Mouse (Mus musculus) small intestine, adult 2 months (tissue): ENCODE results near the gene Wdr25. TPM values are rescaled to one million over a fixed set of nuclear protein-coding genes. Genes with fewer than 3 reads are reported as not detected.
A peak's percentile ranks its signal among the peaks of the same experiment; 100 is the strongest.

ENCODE experiments used
- H3K27ac ChIP-seq: fragments of 200-500 bp; 2 replicates; pipeline ENCODE4 v1.5.1; 2012; ENCODE audit warnings: low read depth, low read length, control low read depth, inconsistent platforms; ENCODE audit not compliant: insufficient read depth
- H3K27me3 ChIP-seq: fragments of 200-500 bp; 2 replicates; pipeline ENCODE4 v1.6.1; 2012; ENCODE audit warnings: mild to moderate bottlenecking, moderate library complexity, low read length, inconsistent platforms; ENCODE audit not compliant: control insufficient read depth, insufficient read depth
- H3K36me3 ChIP-seq: fragments of 200-500 bp; 2 replicates; pipeline ENCODE4 v1.6.1; 2012; ENCODE audit warnings: mild to moderate bottlenecking, low read length, control low read depth, inconsistent platforms; ENCODE audit not compliant: control insufficient read depth, insufficient read depth
- H3K4me1 ChIP-seq: fragments of 200-500 bp; 2 replicates; pipeline ENCODE4 v1.6.1; 2012; ENCODE audit warnings: low read length, inconsistent platforms, mixed read lengths; ENCODE audit not compliant: control insufficient read depth, insufficient read depth, insufficient read length
- H3K4me3 ChIP-seq: fragments of 200-500 bp; 2 replicates; pipeline ENCODE4 v1.5.1; 2012; ENCODE audit warnings: low read depth, mild to moderate bottlenecking, control low read depth, inconsistent platforms, low read length, moderate library complexity
- CTCF ChIP-seq: fragments of 200-500 bp; IDR thresholded peaks from 2 replicates; pipeline ENCODE4 v1.5.1; 2012; ENCODE audit warnings: low read depth, mild to moderate bottlenecking, control low read depth, inconsistent platforms, low read length, moderate library complexity, mixed read lengths; ENCODE audit not compliant: insufficient replicate concordance, insufficient read length; ENCODE audit errors: extremely low read depth
- POLR2A ChIP-seq: fragments of 200-500 bp; IDR thresholded peaks from 2 replicates; pipeline ENCODE4 v1.6.1; 2012; ENCODE audit warnings: low read depth, mild to moderate bottlenecking, control low read depth, inconsistent platforms, low read length, moderate library complexity
- WGBS: fragments of 180-500 bp; shearing (Covaris S2); methylation state at CpG from one replicate; pipeline ENCODE4 v1.1.7; 2018; 5-methylcytosine and 5-hydroxymethylcytosine counted together
- polyA plus RNA-seq: library from polyadenylated mRNA; depleted of rRNA; stranded (reverse); fragments of >200 nt; gene quantifications from 2 replicates; pipeline ENCODE4 v1.2.3, GENCODE M21; 2012

Gene Wdr25
- polyA plus RNA-seq, 1 experiment, result 8.8 TPM

- H3K4me1 ChIP-seq, result peaks cover 6% of the 10 kb centered on the region; the same call in 1 of the 2 replicates
- peak within 1 kb of the TSS; percentile 76 for H3K27ac ChIP-seq
- H3K36me3 ChIP-seq, result peaks cover 9% of the 10 kb centered on the region; the same call in 1 of the 2 replicates
- under 1% methylated on average over 58 of the region's 58 CpGs for WGBS
- no peaks in the 10 kb centered on the region for H3K27me3 ChIP-seq
- TF ChIP-seq POLR2A (peak; percentile 64), CTCF (no peak)
- peak within 1 kb of the TSS; percentile 81 for H3K4me3 ChIP-seq
Observed at GRCm38 (mm10) chr12:108893715-108894431, 442 bp downstream of the Wdr25 start, which contains the start of gene Wars. Wars (minus strand) TSS chr12:108894174.

- TF ChIP-seq POLR2A (no peak), CTCF (no peak)
- Histone ChIP-seq H3K4me1 (peaks cover 6% of the 10 kb centered on the region; the same call in 1 of the 2 replicates), H3K27me3 (no peaks in the 10 kb centered on the region), H3K4me3 (peak overlapping the region; percentile 81), H3K27ac (no peak overlapping the region), H3K36me3 (peaks cover 9% of the 10 kb centered on the region; the same call in 1 of the 2 replicates)
- WGBS, result 1% methylated on average over 7 of the region's 7 CpGs
Observed at GRCm38 (mm10) chr12:108894432-108894816, 993 bp downstream of the Wdr25 start.

GRCm38 (mm10) chr12:108896006-108896405 lies 2.6 kb downstream of the Wdr25 start:
- no peaks in the 10 kb centered on the region for H3K36me3 ChIP-seq
- WGBS, result 28% methylated on average over 3 of the region's 3 CpGs
- no peak overlapping the region for H3K4me3 ChIP-seq
- no peaks in the 10 kb centered on the region for H3K27me3 ChIP-seq
- TF ChIP-seq CTCF (peak; percentile 50; the same call in 1 of the 2 replicates), POLR2A (no peak)
- peaks cover 3% of the 10 kb centered on the region; the same call in 1 of the 2 replicates for H3K4me1 ChIP-seq
- no peak overlapping the region for H3K27ac ChIP-seq

GRCm38 (mm10) chr12:108901346-108901745 lies 7.9 kb downstream of the Wdr25 start:
- Histone ChIP-seq H3K36me3 (no peaks in the 10 kb centered on the region), H3K4me3 (no peak overlapping the region), H3K27ac (no peak overlapping the region), H3K27me3 (no peaks in the 10 kb centered on the region), H3K4me1 (no peaks in the 10 kb centered on the region)
- WGBS, result 53% methylated on average over 5 of the region's 5 CpGs
- TF ChIP-seq CTCF (no peak), POLR2A (no peak)

GRCm38 (mm10) chr12:108902940-108903339 lies 9.5 kb downstream of the Wdr25 start:
- Histone ChIP-seq H3K27ac (no peak overlapping the region), H3K4me1 (no peaks in the 10 kb centered on the region), H3K36me3 (no peaks in the 10 kb centered on the region), H3K27me3 (no peaks in the 10 kb centered on the region), H3K4me3 (no peak overlapping the region)
- WGBS, result 30% methylated on average over 8 of the region's 8 CpGs
- peak; percentile 72; the same call in 1 of the 2 replicates for TF ChIP-seq CTCF
- TF ChIP-seq POLR2A, result no peak

- no peak for TF ChIP-seq CTCF
- TF ChIP-seq POLR2A, result no peak
- H3K27ac ChIP-seq, result no peak overlapping the region
- no peaks in the 10 kb centered on the region for H3K4me1 ChIP-seq
- no peak overlapping the region for H3K4me3 ChIP-seq
- H3K36me3 ChIP-seq, result no peaks in the 10 kb centered on the region
- WGBS, result 80% methylated on average over 8 of the region's 8 CpGs
- no peaks in the 10 kb centered on the region for H3K27me3 ChIP-seq
Observed at GRCm38 (mm10) chr12:108903600-108904275, 10.3 kb downstream of the Wdr25 start.

GRCm38 (mm10) chr12:108904276-108904653 lies 10.8 kb downstream of the Wdr25 start:
- Histone ChIP-seq H3K4me3 (no peak overlapping the region), H3K27me3 (no peaks in the 10 kb centered on the region), H3K36me3 (no peaks in the 10 kb centered on the region), H3K27ac (no peak overlapping the region), H3K4me1 (no peaks in the 10 kb centered on the region)
- 46% methylated on average over 8 of the region's 8 CpGs for WGBS
- TF ChIP-seq POLR2A (no peak), CTCF (no peak)
